ENCODE assay signal across 23 mouse cellular contexts in the genomic region with DNA sequence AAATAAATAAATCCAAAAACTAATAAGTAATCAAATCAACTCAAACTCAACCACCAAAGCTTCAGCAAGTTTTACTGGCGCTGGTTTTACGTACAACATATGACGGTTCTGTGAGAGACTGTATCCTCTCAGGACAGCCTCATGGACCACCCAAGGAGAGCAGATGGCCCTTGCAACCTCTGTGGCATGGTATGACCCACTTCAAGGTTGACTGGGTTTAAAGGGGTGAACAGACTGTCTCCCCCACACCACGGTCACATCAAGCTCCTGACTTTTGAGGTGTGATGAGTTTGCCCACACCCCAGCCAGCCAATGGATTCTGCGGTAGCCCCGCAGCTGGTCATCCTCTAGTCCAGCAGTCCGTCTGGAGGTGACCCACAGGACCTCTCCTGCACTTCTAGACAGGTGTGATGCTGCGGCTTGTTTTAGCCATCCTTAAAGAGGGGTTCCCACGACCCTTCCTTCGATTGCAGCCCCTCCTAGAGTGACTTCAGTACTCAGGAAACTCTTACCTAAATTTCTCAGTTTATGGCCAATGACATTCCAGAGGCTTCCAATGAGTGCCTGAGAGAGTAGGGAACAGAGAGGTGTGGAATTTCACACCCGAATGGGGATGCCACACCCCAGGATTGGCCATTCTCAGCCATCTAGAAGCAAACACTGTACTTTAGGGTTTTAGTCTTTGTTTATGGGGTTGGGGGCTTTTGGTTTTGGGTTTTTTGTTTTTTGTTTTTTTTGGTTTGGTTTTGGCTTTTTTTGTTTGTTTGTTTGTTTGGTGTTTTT.
"Had no signal": no experiment of that assay in that cellular context is flagged by ENCODE, and none has a peak within 500 bp of the region (broad histone marks: within the 10 kb centered on the region; RNA-seq: fewer than 3 reads in every experiment).

No protein-coding gene starts in this region.

- H3K4me1 ChIP-seq: hindbrain, embryonic 10.5 days; intestine, embryonic 15.5 days had no signal

- H3K4me3 ChIP-seq: gastrocnemius, adult 2 months; heart, embryonic 10.5 days; heart, embryonic 12.5 days; hindbrain, embryonic 10.5 days; hindbrain, embryonic 12.5 days; intestine, embryonic 15.5 days; kidney, embryonic 15.5 days; layer of hippocampus, adult 2 months; left cerebral cortex, adult 2 months; limb, embryonic 10.5 days; limb, embryonic 12.5 days had no signal

- H3K36me3 ChIP-seq: heart, embryonic 10.5 days; heart, embryonic 12.5 days; hindbrain, embryonic 10.5 days; hindbrain, embryonic 12.5 days; intestine, embryonic 15.5 days; kidney, embryonic 15.5 days; limb, embryonic 10.5 days; limb, embryonic 12.5 days had no signal

- DNase-seq: gastrocnemius, adult 2 months; gastrocnemius, postnatal 10 days; gastrocnemius, postnatal 25 days; heart, adult 18-20 months; heart, postnatal 10 days; heart, postnatal 4 days; kidney, adult 2 months; kidney, adult 9 months; kidney, postnatal 14 days; liver had no signal

- H3K9me3 ChIP-seq: heart, embryonic 10.5 days; heart, embryonic 12.5 days; hindbrain, embryonic 10.5 days; hindbrain, embryonic 12.5 days; intestine, embryonic 15.5 days; kidney, embryonic 15.5 days; limb, embryonic 10.5 days; limb, embryonic 12.5 days had no signal

- H3K27me3 ChIP-seq: hindbrain, embryonic 12.5 days; intestine, embryonic 15.5 days; limb, embryonic 12.5 days had no signal

- ATAC-seq: hindbrain, embryonic 16.5 days; inflammation-experienced regulatory T-cells, adult 6 months; intestine, embryonic 15.5 days; intestine, postnatal 0 days had no signal
